Mouse (Mus musculus): ENCODE measurements around the gene Ift43.

DNA sequence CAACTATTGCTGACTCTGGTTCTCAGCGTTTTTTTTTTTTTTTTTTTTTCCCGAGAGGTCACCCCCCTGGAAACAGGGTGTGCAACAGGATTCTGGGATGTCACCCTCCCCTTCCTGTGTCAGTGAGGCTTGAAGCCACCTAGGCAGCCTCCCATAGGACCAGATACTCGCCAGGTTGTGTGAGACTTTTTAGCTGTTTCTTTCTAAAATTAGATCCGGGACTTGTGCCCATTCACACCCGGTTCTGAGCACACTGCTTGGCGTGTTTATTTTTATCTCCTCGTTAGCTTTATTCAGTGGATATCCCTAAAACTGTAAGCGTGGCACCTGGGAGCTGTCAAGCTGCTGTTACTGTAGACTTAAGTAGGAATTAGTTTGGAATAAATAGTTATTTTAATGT, 4.2 kb downstream of the Ift43 start:
- TF ChIP-seq GATA1 (IDR thresholded peaks at IDR 0.05; ENCODE audit: low read length) (no peak), TAL1 (IDR thresholded peaks at IDR 0.05; ENCODE audit: low read length) (no peak)
